Mouse (Mus musculus) sigmoid colon, adult 10 weeks (tissue): ENCODE measurements around the gene Olfr961. TPM values are rescaled to one million over a fixed set of nuclear protein-coding genes. Genes with fewer than 3 reads are reported as not detected.

Source experiments
- polyA plus RNA-seq: library from polyadenylated mRNA; stranded (reverse); fragments of 350-450 nt; fragmentation: Illumina TruSeq; extraction: RNeasy Lipid Tissue Mini Kit (QIAGEN cat#74804); gene quantifications from one replicate; pipeline ENCODE4 v1.2.3, GENCODE M21; 2014; ENCODE audit warnings: low read depth, low replicate concordance

Olfr961 gene
- not detected for polyA plus RNA-seq

GRCm38 (mm10) chr9:39644785-39645184, at the start of gene Olfr961:
TSS of gene Olfr961 (plus strand) at chr9:39645085.

DNA sequence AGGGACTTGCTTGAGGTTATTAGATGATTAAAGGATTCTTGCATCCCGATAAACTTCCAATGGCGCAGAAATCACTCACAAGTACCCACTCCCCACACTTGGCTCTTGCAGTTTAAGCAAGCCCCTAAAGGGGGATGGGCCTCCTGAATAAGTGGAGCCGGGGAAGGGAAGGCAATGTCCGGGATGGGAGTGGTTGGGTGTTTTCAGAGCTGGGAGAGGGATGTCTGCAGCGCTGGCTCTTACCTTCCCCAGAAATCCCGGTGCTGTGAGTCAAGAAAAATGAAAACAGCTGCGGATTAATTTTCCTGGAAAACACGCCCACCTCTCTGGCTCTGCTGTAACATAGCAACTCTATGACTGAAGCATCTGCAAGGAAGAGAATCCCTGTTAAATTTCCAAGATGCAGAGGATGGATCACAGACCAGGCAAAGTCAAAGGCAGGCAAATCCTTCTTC, 40.9 kb upstream of the Olfr961 start, which contains the start of gene AW551984:
Gene AW551984 (minus strand): TSS at position 405 of the 455 bp plus-strand sequence.

DNA sequence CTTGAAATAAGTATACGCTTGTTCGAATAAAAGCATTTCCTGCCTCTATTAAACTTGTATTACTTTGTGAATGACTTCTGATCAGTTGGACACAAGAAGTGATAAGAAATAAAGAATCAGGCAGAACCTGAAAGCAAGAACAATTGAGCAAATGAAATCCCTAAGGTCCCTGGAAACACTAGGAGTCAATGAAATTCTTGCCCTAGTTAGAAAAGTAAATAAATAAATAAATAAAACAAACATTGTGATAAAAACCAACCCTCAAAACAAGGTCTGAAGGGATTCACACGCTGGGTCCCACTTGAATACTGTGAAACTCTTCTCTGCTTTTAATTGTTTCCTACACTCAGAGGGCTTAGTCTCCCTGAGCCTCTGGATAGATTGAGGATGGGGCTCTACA, 34.5 kb upstream of the Olfr961 start, which contains the start of gene Olfr148:
Gene Olfr148 (plus strand): TSS at position 301 of the 400 bp plus-strand sequence.

DNA sequence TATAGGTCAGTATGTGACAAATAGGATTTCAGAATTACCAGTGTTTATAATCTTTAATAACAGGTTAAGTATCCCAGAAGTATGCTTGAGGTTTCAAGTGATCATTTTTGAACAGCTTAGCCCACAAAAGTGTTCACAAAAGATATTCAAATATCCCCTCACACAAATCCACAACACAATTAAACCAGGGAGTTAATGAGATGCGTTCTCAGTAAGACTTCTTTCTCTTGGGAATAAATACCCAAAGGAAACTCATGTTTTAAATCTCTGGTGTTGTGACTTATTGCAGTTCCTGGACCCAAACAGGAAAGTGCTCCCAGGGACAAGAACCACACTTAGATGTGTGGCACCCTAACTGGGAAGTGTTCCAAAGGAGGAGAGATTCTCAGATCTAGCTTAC, 23.8 kb upstream of the Olfr961 start, which contains the start of gene Olfr960:
Gene Olfr960 (plus strand): TSS at position 301 of the 400 bp plus-strand sequence.

DNA sequence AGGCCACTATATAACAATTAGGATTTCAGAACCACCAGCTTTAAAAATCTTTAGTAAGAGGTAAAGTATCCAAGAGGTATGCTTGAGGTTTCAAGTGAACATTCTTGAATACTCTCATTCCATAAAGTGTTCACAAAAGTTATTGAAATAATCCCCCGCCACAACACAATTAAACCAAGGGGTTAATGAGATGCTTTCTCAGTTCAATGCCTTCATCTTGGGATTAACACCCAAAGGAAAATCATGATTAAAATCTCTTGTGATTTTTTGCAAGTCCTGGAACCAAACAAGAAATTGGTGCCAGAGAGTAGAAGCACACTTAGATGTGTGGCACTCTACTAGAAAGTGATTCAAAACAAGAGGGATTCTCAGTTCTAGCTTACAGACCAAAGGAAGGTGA, 22.0 kb downstream of the Olfr961 start, which contains the start of gene Olfr963:
Gene Olfr963 (plus strand): TSS at position 301 of the 400 bp plus-strand sequence.

Other genes starting within 250 kb of the Olfr961 start
- not detected for gene Olfr952, start 217.9 kb upstream of the Olfr961 start, polyA plus RNA-seq
- not detected for gene Olfr954, start 188.4 kb upstream of the Olfr961 start, polyA plus RNA-seq
- gene Olfr955, start 173.1 kb upstream of the Olfr961 start, polyA plus RNA-seq = not detected
- gene Olfr44, start 151.1 kb upstream of the Olfr961 start, polyA plus RNA-seq = not detected
- not detected for gene Olfr957, start 129.3 kb upstream of the Olfr961 start, polyA plus RNA-seq
- not detected for gene Olfr958, start 91.0 kb upstream of the Olfr961 start, polyA plus RNA-seq
- not detected for gene Olfr959, start 69.5 kb upstream of the Olfr961 start, polyA plus RNA-seq
- 11.8 TPM for gene AW551984, start 40.7 kb upstream of the Olfr961 start, polyA plus RNA-seq
- not detected for gene Olfr148, start 34.4 kb upstream of the Olfr961 start, polyA plus RNA-seq
- not detected for gene Olfr960, start 23.7 kb upstream of the Olfr961 start, polyA plus RNA-seq
- not detected for gene Olfr963, start 22.1 kb downstream of the Olfr961 start, polyA plus RNA-seq
- not detected for gene Olfr149, start 62.0 kb downstream of the Olfr961 start, polyA plus RNA-seq
- not detected for gene Olfr965, start 66.3 kb downstream of the Olfr961 start, polyA plus RNA-seq
- not detected for gene Olfr150, start 85.9 kb downstream of the Olfr961 start, polyA plus RNA-seq
- not detected for gene Olfr967, start 101.2 kb downstream of the Olfr961 start, polyA plus RNA-seq
- not detected for gene Olfr968, start 138.2 kb downstream of the Olfr961 start, polyA plus RNA-seq
- not detected for gene Olfr969, start 145.9 kb downstream of the Olfr961 start, polyA plus RNA-seq
- gene Olfr970, start 163.8 kb downstream of the Olfr961 start, polyA plus RNA-seq = not detected
- not detected for gene Olfr971, start 191.8 kb downstream of the Olfr961 start, polyA plus RNA-seq
- not detected for gene Olfr972, start 221.3 kb downstream of the Olfr961 start, polyA plus RNA-seq